Mouse (Mus musculus) olfactory bulb, adult 2 months (tissue): ENCODE results near the gene Lingo2.

Experiments
- CTCF ChIP-seq: fragments of 200-500 bp; IDR thresholded peaks from 2 replicates; pipeline ENCODE4 v1.5.1; 2012; ENCODE audit warnings: low read depth, mild to moderate bottlenecking, low read length, moderate library complexity; ENCODE audit not compliant: insufficient read depth
- POLR2A ChIP-seq: fragments of 200-500 bp; IDR thresholded peaks from 2 replicates; pipeline ENCODE4 v1.6.1; 2012; ENCODE audit warnings: mild to moderate bottlenecking, low read depth, low read length, moderate library complexity; ENCODE audit not compliant: insufficient read depth

DNA sequence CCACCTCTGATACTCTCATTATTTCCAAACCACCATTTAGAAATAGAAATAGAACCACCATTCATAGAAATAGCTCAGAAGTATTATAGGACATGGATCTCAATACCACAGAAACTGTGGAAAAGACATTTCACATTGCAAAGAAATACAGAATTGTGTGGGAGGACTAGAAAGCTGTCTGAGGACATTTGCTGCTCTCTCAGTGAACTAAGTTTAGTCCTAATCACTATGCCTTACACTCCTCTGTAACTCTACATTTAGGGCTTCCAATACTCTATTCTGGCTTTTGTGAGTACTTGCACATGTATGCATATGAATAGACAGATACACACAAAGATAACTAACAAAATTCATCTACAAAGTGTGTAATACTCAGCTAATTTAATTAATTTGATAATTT, 625.9 kb downstream of the Lingo2 start:
- TF ChIP-seq POLR2A (no peak), CTCF (no peak)
